Mouse (Mus musculus) stomach, embryonic 16.5 days (tissue): Measurements from ENCODE around the gene Sod3. TPM values are rescaled to one million over a fixed set of nuclear protein-coding genes. Genes with fewer than 3 reads are reported as not detected.

Experiments
- ATAC-seq: fragments of 200-750 bp; cut with Nextera tagmentation; 2 replicates; pipeline ENCODE4 v1.8.0; 2017; ENCODE audit warnings: moderate number of reproducible peaks, moderate TSS enrichment; ENCODE audit not compliant: insufficient read depth, low FRiP score
- H3K27ac ChIP-seq: fragments of 300-500 bp; sonication (generic); 2 replicates; pipeline ENCODE4 v1.5.1; 2014; ENCODE audit warnings: low read length
- H3K27me3 ChIP-seq: fragments of 300-500 bp; sonication (generic); 2 replicates; pipeline ENCODE4 v1.6.1; 2014; ENCODE audit warnings: low read length, control low read depth, mixed read lengths; ENCODE audit not compliant: control insufficient read depth, insufficient read depth
- H3K36me3 ChIP-seq: fragments of 300-500 bp; sonication (generic); 2 replicates; pipeline ENCODE4 v1.6.1; 2014; ENCODE audit warnings: low read length; ENCODE audit not compliant: control insufficient read depth, insufficient read depth
- H3K4me1 ChIP-seq: fragments of 300-500 bp; sonication (generic); 2 replicates; pipeline ENCODE4 v1.6.1; 2014; ENCODE audit warnings: low read length, control low read depth, mixed read lengths; ENCODE audit not compliant: control insufficient read depth, insufficient read depth
- H3K4me2 ChIP-seq: fragments of 300-500 bp; sonication (generic); 2 replicates; pipeline ENCODE4 v1.6.1; 2014; ENCODE audit warnings: low read depth, low read length, mixed read lengths
- H3K4me3 ChIP-seq: fragments of 300-500 bp; sonication (generic); replicated peaks from 2 replicates; pipeline ENCODE4 v1.5.1; 2014; ENCODE audit warnings: mild to moderate bottlenecking, low read length
- H3K9ac ChIP-seq: fragments of 300-500 bp; sonication (generic); 2 replicates; pipeline ENCODE4 v1.6.1; 2014; ENCODE audit warnings: low read length
- H3K9me3 ChIP-seq: fragments of 300-500 bp; sonication (generic); replicated peaks from 2 replicates; pipeline ENCODE4 v1.6.1; 2016; ENCODE audit warnings: low read length, control low read depth; ENCODE audit not compliant: control insufficient read depth
- WGBS: fragments of 180-500 bp; shearing (Covaris S2); extraction: QIAGEN DNeasy Blood & Tissue Kit; methylation state at CpG from one replicate; pipeline ENCODE4 v1.1.7; 2014; 5-methylcytosine and 5-hydroxymethylcytosine counted together
- polyA plus RNA-seq: library from polyadenylated mRNA; unstranded; fragments of >200 nt; fragmentation: Nextera tagmentation; extraction: Ambion mirVana; gene quantifications from 2 replicates; pipeline ENCODE4 v1.2.1, GENCODE M21; 2015

The Sod3 gene
- polyA plus RNA-seq, 1 experiment from 2014 or later: 2.5 TPM

GRCm38 (mm10) chr5:52391471-52391870 lies 27.9 kb downstream of the Sod3 start:
- Histone ChIP-seq H3K4me2 (no peak overlapping the region), H3K36me3 (0 out of 2 replicates have a peak, but pooled peaks cover 6% of the 10 kb centered on the region), H3K9ac (no peak overlapping the region), H3K4me3 (no peak overlapping the region), H3K9me3 (no peaks in the 10 kb centered on the region), H3K4me1 (no peaks in the 10 kb centered on the region), H3K27ac (no peak overlapping the region), H3K27me3 (no peaks in the 10 kb centered on the region)
- WGBS: 75% methylated on average over 16 of the region's 16 CpGs
- no peak for ATAC-seq

- H3K4me2 ChIP-seq: no peak overlapping the region
- H3K36me3 ChIP-seq: 0 out of 2 replicates have a peak, but pooled peaks cover 6% of the 10 kb centered on the region
- H3K9me3 ChIP-seq: no peaks in the 10 kb centered on the region
- 85% methylated on average over 4 of the region's 4 CpGs for WGBS
- H3K27me3 ChIP-seq: no peaks in the 10 kb centered on the region
- no peak overlapping the region for H3K9ac ChIP-seq
- H3K4me3 ChIP-seq: no peak overlapping the region
- no peak for ATAC-seq
- no peak overlapping the region for H3K27ac ChIP-seq
- no peaks in the 10 kb centered on the region for H3K4me1 ChIP-seq
Measured at GRCm38 (mm10) chr5:52393756-52394155, 30.2 kb downstream of the Sod3 start.

- ATAC-seq: no peak
- H3K27me3 ChIP-seq: no peaks in the 10 kb centered on the region
- no peaks in the 10 kb centered on the region for H3K9me3 ChIP-seq
- H3K36me3 ChIP-seq: no peaks in the 10 kb centered on the region
- no peak overlapping the region for H3K4me2 ChIP-seq
- H3K27ac ChIP-seq: no peak overlapping the region
- H3K4me3 ChIP-seq: no peak overlapping the region
- H3K4me1 ChIP-seq: no peaks in the 10 kb centered on the region
- 77% methylated on average over 8 of the region's 8 CpGs for WGBS
- no peak overlapping the region for H3K9ac ChIP-seq
Measured at GRCm38 (mm10) chr5:52404373-52404772, 40.8 kb downstream of the Sod3 start.

DNA sequence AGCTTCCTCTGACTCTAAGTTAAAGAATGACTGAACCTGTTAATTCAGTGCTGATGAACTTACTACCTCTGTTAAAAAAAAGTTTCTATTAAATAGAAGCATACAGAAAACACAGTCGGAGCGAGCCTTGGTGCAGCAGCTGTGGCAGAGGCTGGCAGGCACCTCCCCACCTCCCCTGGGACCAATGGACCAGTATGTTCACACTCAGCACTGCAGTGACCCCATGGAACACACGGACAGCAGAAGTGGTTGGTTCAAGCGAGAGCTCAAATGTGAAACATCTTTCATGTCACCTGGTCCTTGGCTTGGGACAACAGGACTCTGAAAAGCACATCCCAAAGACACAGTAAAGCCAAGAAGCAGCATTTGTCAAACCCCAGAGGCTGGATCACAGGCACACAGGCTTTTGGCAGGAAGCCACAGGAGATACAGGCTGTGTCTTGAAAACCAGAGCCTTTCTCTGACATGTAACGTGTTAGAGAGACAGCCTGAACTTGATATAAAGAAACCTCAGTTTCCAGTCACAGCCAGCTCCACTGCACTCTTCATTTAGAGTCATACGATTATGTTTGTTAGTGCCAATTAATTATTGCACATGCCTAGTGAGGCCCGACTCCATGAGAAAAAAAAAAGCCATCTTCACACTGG lies 45.2 kb downstream of the Sod3 start:
- no peak overlapping the region for H3K27ac ChIP-seq
- H3K27me3 ChIP-seq: no peaks in the 10 kb centered on the region
- ATAC-seq: no peak
- H3K9ac ChIP-seq: no peak overlapping the region
- no peaks in the 10 kb centered on the region for H3K9me3 ChIP-seq
- H3K36me3 ChIP-seq: no peaks in the 10 kb centered on the region
- 66% methylated on average over 7 of the region's 7 CpGs for WGBS
- H3K4me1 ChIP-seq: no peaks in the 10 kb centered on the region
- no peak overlapping the region for H3K4me3 ChIP-seq
- no peak overlapping the region for H3K4me2 ChIP-seq

GRCm38 (mm10) chr5:52410197-52410596 lies 46.6 kb downstream of the Sod3 start:
- H3K4me1 ChIP-seq: no peaks in the 10 kb centered on the region
- no peaks in the 10 kb centered on the region for H3K9me3 ChIP-seq
- WGBS: 65% methylated on average over 12 of the region's 12 CpGs
- ATAC-seq: no peak
- H3K4me2 ChIP-seq: no peak overlapping the region
- no peak overlapping the region for H3K9ac ChIP-seq
- no peaks in the 10 kb centered on the region for H3K36me3 ChIP-seq
- no peak overlapping the region for H3K27ac ChIP-seq
- no peaks in the 10 kb centered on the region for H3K27me3 ChIP-seq
- no peak overlapping the region for H3K4me3 ChIP-seq

GRCm38 (mm10) chr5:52411567-52411966 lies 48.0 kb downstream of the Sod3 start:
- no peaks in the 10 kb centered on the region for H3K4me1 ChIP-seq
- H3K36me3 ChIP-seq: no peaks in the 10 kb centered on the region
- H3K9me3 ChIP-seq: no peaks in the 10 kb centered on the region
- H3K4me3 ChIP-seq: no peak overlapping the region
- H3K4me2 ChIP-seq: no peak overlapping the region
- no peaks in the 10 kb centered on the region for H3K27me3 ChIP-seq
- WGBS: 69% methylated on average over 3 of the region's 3 CpGs
- no peak for ATAC-seq
- no peak overlapping the region for H3K27ac ChIP-seq
- no peak overlapping the region for H3K9ac ChIP-seq

DNA sequence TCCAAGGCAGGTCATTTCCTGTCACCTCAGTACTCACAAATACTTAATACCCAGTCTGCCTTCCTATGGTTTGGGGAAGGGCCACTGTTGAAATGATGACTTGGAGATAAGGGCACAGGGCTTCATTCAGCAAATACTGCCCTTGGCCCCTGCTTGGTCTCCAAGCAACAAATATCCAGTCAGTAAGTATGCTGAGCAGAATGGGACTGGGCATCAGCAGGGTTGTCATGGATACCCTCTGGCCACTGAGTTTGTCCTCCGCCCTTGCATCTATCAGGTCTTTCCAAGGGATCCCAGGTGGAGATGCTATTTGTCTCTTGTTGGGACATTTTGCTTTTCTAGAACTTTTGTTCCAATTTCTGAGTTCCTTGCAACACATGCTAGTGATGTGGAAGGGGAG lies 51.6 kb downstream of the Sod3 start:
- WGBS: 88% methylated on average over 1 of the region's 1 CpGs

DNA sequence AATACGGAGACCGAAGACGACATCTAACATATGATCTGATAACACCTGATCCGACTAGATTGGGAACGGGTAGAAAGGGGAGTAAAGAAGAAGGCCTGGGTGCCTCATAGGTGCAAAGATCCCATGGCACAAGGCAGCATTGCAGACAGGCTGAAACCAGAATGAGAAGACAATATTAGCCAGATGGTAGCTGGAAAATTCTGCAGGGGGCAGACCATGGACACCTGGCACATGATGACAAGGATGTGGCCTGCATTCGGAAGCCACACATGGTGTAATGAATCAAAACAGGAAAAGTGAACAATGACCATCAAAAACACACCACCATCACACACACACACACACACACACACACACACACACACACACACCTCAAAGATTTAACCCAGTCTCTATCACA lies 52.3 kb downstream of the Sod3 start:
- WGBS: 88% methylated on average over 6 of the region's 6 CpGs
- Histone ChIP-seq H3K4me1 (no peaks in the 10 kb centered on the region), H3K9ac (no peak overlapping the region), H3K36me3 (no peaks in the 10 kb centered on the region), H3K4me2 (no peak overlapping the region), H3K27ac (no peak overlapping the region), H3K27me3 (no peaks in the 10 kb centered on the region), H3K9me3 (no peaks in the 10 kb centered on the region), H3K4me3 (no peak overlapping the region)
- no peak for ATAC-seq

More for the DNA sequence above, 51.6 kb downstream of the Sod3 start:
- no peaks in the 10 kb centered on the region for H3K36me3 ChIP-seq
- no peaks in the 10 kb centered on the region for H3K9me3 ChIP-seq
- H3K4me2 ChIP-seq: no peak overlapping the region
- no peaks in the 10 kb centered on the region for H3K4me1 ChIP-seq
- no peaks in the 10 kb centered on the region for H3K27me3 ChIP-seq
- no peak overlapping the region for H3K9ac ChIP-seq
- H3K27ac ChIP-seq: no peak overlapping the region
- no peak for ATAC-seq
- H3K4me3 ChIP-seq: no peak overlapping the region

GRCm38 (mm10) chr5:52416485-52416884 lies 52.9 kb downstream of the Sod3 start:
- Histone ChIP-seq H3K36me3 (no peaks in the 10 kb centered on the region), H3K4me3 (no peak overlapping the region), H3K27me3 (no peaks in the 10 kb centered on the region), H3K9ac (no peak overlapping the region), H3K27ac (no peak overlapping the region), H3K9me3 (no peaks in the 10 kb centered on the region), H3K4me1 (no peaks in the 10 kb centered on the region), H3K4me2 (no peak overlapping the region)
- ATAC-seq: no peak
- WGBS: 59% methylated on average over 2 of the region's 2 CpGs
